Mouse (Mus musculus) right cerebral cortex, adult 2 months (tissue): ENCODE measurements around the gene Tcf7l2.

Experiments used
- DNase-seq, 2 experiments: peaks; one replicate each; pipeline ENCODE4 v3.0.0; 2021 to 2022; ENCODE audit warnings: low spot score in 2 of 2

Tcf7l2 gene

DNA sequence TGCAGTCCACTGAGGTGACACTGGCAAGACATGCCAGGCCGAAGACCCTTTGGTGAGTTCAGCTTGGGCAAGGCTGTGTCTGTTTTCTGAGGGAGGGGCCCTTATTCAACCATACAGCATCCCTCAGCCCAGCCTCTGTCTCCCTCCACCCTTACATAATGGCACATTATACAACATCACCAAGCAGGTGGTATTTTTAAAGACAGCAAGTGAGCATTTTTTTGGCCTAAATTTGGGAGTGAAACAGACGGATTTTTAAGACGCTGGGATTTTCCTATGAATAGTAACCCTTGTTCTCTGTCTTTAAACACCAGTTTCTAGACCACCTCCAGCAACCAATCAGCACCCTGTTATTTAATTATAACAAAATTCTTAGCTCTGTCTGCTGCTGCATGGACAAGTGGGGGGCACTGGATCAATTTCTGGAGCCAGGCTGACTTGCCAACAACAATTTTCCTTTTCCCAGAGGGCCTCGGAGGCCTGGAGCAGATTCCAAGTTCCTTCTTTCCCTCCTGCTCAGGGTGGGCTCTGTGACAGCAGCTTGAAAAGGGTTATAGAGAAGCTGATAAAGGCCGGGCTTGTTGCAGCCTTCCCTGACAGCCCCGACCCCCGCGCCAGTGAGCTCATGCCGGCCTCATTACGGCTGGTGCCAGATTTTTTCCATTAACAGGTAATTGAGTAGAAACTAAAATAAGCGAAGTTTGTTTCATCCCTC, 199.1 kb downstream of the Tcf7l2 start:
- DNase-seq: peak; percentile 52 to 53

DNA sequence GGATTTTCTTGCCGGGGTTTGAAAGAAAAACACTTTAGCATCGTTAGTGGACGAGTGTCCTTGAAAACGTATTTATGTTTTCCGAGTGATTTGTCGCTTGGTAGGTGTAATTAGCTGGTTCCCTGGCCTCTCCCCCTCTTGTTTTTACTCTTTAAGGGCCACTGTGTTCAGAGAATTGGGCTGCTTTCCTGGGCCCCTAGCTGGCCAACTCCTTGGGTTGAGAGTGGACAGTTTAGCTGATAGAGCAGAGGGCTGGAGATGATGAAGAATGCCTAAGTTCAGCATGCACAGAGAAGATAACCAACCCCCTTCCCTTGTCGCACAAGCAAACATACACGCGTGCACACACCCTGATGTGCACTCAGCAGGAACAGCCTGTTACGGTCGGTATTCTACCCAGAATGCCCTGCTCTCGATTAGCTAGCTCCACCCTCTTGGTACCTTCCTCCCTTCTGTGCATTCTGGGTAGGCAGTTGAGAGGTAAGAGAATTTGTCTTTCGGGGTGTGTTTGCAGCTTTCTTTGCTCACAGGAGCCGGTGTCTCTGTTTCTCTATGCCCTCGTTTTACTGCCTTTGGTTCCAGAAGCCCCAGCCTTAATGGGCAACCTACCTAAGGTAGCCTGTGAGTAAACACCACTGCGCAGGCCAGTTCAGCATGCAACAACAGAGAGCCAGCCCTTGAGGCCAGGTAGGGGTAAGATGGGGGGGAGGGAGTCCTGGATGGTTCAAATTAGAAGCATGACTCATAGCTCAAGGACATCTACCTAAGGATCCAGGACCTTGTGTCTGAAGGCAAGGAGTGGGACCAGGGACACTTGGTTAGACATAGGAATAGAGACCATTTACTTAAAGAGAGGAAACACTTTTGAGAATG, 199.9 kb downstream of the Tcf7l2 start:
- DNase-seq: no peak

- DNase-seq: no peak
These were observed 209.8 kb downstream of the Tcf7l2 start for GRCm38 (mm10) chr19:55951397-55951796.

DNA sequence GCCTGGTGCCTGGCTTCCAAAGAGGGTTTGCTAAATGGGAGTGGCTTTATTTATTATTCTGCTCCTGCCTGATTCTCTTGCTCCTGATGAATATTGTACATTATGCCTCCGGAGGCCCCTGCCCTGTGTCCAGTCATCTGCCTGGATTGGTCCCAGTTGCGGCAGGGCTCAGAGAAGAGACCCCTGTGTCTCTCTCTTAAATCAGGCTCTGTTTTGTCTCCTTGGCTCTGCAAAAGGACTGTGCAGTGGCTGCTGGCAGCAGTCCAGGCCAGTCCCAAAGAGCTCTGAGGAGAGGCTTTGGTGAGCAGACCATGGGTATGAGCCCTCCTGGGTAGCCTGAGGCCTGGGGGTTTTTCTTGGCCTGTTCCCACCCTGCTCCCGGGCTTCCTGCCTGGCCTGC, 211.6 kb downstream of the Tcf7l2 start:
- DNase-seq: peak in 1 of 2 experiments; percentile 37

GRCm38 (mm10) chr19:55955126-55955525, 213.5 kb downstream of the Tcf7l2 start:
- DNase-seq: no peak

DNA sequence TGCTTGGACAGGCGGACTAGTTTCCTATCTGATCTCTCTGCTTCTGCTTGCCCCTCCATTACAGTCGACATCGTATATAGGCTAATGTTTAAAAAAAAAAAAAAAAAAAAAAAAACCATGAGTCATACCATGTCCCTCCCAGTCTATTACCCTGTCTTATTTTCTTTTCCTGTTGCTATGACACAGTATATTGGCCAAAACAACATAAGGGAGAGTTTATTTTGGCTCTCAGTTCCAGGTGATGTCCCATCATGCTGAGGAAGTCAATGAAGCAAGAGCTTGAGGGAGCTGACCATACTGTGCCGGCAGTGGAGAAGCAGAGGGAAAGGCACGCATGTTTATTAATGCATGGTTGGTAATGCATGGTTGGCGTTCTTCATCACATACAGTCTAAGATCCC, 215.1 kb downstream of the Tcf7l2 start:
- DNase-seq: no peak

- no peak for DNase-seq
These were observed 222.8 kb downstream of the Tcf7l2 start for GRCm38 (mm10) chr19:55964421-55964820.

DNA sequence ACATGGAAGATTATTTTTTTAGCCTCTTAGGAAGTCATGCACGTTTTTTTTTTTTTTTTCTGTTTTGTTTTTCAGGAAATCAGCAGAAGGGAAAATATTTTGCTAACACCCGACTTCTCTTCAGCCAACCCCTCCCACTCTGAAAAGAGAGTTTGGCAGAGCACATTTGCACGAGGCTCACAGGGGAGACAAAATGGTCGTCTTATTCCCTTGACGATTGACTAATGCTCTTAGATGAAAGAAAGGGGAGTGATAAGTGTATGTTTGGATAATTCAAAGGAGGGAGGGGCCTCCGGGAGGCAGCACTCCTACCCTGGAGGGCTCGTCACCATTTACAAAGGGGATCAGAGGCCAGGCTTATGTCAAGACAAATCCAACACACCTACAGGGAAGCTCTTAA, 224.4 kb downstream of the Tcf7l2 start:
- no peak for DNase-seq

- DNase-seq: no peak
These were observed 228.4 kb downstream of the Tcf7l2 start for GRCm38 (mm10) chr19:55969929-55970531.

DNA sequence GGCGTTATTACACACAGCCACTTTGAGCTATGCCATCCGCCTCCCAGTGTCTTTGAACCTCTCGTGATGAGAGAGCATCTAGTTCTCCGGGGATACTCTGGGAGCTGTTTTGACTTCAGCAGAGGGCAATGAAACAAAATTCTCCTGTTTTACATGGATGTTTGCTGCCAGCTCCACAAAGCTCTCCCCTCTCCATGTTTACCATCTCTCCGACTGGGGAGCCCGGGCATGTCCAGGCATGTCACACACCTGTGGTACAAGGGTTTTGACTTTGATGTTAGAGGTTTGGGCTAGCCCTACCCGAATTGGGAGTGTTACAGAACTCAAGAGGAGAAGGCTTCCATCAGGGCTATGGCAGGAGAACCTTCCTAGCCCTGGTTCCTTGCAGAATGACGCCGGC, 234.5 kb downstream of the Tcf7l2 start:
- DNase-seq: no peak
